Mouse (Mus musculus): ENCODE data around the gene Fcho1.
"Not testable (repeated sequence)": the region's sequence is repeated elsewhere in the genome, so short reads cannot be mapped to it uniquely, and the experiment has no call there.

Fcho1 gene

GRCm38 (mm10) chr8:71717096-71717495, 8.4 kb downstream of the Fcho1 start:
- DNase-seq = peak in 1 of 2 experiments; percentile 27

DNA sequence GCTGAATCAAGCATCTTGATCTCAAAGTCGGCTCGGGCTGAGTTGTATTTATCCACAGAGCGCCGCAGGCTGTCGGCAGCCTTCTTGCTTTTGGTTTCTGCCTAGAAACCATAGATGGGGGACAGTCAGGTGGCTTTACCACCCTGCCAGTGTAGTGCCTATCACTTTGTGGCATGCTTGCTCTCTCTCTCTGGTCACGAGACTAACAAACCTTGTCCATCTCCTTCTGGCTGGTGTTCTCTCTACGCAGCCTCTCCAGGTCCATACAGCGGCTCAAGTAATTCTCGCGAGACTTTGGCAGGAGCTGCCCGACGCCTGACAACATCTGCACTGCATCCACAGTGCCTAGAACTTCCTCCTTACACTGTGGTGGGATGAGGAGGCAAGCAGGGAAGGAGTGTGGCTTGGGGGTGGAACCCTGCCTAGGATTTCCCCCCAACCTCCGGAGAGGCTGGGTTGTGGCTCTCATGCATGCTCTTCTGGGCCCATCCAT, 8.9 kb downstream of the Fcho1 start:
- DNase-seq = no peak

GRCm38 (mm10) chr8:71715531-71715930, 10.0 kb downstream of the Fcho1 start:
- no peak for DNase-seq

DNA sequence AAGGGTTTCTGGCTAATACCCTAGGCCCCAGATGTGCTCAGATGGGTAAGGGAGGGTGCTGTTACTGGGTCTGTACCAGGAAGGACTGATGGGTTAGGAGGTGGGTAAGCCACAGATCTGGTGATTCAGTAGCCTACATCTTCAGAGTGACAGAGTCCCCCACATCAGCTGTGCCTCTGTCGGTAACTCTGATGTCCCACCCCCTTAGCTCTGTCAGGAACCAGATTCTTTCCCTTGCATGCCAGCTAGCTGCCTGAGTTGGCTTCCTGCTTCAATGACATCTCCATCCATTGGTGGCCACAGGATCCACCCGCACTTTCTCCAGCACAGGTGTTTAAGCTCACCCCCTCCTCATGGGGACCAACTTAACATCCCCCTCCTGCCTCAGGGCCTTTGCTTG, 13.9 kb downstream of the Fcho1 start:
- DNase-seq = no peak

DNA sequence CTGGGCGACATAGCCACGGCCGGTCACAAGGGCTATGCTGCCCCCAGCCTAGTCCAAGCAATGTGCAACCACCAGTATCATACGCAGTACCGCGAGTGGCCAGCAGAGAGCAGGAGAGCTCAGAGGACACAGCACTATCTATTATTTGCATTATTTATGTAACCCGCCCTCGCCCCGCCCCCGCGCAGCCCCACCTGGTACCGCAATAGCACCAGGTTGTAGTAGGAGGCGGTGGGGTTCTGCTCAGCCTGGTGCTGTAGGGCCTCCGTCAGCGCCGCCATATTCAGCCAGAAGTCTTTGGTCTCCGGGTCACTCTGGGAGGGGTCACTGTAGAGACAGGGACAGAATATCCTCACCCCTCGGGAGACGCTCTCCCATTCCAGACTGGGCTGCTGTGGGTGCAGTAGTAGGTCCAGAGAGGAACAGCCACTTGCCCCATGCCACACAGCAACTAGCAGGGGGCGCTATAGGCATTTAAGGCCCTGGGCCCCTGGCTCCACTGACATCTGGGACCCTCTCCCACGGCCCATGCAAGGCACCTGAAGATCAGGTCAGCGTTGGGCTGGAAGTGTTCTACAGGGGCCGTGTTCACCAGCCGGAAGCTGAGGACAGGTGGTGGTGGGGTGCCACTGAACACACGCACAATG, 15.6 kb downstream of the Fcho1 start:
- peak; percentile 96 to 98 for DNase-seq

DNA sequence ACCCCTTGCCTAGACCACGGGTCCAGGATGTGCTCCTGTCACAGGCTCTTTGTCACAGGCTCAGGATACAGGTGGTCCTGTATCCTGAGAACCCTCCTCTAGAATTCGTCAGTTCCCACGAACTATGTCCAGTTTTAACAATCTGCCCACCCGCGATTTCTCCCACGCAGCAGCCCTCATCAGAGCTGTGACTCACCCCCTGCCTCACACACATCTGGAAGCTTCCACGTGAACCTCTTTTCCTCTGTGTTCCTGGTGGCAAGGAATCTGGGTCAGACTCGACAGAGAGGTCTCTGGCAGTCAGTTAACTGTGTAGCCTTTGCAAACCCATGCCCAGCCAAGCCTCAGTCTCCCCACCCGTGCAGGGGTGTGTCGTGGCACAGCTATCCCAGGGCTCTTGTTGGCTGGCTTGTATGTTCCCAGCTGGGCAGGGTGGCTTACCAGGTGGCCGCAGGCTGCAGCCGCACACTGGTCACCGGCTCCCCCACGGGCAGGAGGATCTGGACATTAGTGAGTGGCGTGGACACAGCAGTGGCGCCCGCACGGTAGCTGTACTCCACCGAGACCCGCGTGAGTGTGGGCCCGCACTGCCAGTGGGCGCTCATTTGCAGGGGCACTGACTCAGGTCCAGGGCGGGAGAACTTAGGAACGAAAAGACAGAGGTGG, 16.2 kb downstream of the Fcho1 start:
- DNase-seq = peak in 1 of 2 experiments; percentile 41

DNA sequence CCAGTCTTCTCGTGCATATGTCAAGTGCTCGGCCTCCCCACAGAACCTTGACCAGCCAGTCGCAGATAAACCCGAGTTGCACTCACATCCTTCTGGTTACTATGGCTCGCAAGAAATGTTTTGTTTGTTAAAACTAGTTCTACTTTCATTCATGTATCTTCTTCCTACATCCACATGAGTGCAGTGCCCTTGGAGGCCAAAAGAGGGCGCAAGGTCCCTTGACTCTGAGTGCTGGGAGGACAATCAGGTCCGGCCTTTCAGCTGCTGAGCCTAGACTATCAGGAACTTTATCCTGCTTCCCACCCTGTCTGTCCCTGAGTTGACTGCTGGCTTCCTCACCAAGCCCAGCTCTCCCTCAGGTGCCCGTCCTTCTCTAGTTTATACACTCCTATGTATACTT, 17.6 kb downstream of the Fcho1 start:
- DNase-seq = peak; percentile 65 to 75

DNA sequence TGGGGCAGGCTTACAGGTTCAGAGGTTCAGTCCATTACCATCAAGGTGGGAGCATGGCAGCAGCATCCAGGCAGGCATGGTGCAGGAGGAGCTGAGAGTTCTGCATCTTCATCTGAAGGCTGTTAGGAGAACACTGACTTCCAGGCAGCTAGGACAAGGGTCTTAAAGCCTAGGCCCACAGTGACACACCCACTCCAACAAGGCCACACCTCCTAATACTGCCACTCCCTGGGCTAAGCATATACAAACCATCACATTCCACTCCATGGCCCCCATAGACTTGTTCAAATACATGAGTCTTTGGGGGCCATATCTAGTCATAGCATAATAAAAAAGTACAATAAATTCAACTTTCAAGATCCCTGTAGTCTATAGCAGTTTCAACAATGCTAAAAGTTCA, 22.1 kb downstream of the Fcho1 start:
- not testable (repeated sequence) for DNase-seq

GRCm38 (mm10) chr8:71702923-71703322, 22.6 kb downstream of the Fcho1 start:
- no peak for DNase-seq

- DNase-seq = peak in 1 of 2 experiments; percentile 2
These were observed 23.5 kb downstream of the Fcho1 start for GRCm38 (mm10) chr8:71702087-71702432.

- DNase-seq = peak in 1 of 2 experiments; percentile 12
These were observed 24.0 kb downstream of the Fcho1 start, which contains the start of gene B3gnt3 for GRCm38 (mm10) chr8:71701414-71702086. TSS of gene B3gnt3 (minus strand) at chr8:71701789.

GRCm38 (mm10) chr8:71700493-71701269, 24.8 kb downstream of the Fcho1 start:
- peak in 1 of 2 experiments; percentile 28 for DNase-seq

GRCm38 (mm10) chr8:71695456-71695855, 30.1 kb downstream of the Fcho1 start:
- DNase-seq = not testable (repeated sequence)

DNA sequence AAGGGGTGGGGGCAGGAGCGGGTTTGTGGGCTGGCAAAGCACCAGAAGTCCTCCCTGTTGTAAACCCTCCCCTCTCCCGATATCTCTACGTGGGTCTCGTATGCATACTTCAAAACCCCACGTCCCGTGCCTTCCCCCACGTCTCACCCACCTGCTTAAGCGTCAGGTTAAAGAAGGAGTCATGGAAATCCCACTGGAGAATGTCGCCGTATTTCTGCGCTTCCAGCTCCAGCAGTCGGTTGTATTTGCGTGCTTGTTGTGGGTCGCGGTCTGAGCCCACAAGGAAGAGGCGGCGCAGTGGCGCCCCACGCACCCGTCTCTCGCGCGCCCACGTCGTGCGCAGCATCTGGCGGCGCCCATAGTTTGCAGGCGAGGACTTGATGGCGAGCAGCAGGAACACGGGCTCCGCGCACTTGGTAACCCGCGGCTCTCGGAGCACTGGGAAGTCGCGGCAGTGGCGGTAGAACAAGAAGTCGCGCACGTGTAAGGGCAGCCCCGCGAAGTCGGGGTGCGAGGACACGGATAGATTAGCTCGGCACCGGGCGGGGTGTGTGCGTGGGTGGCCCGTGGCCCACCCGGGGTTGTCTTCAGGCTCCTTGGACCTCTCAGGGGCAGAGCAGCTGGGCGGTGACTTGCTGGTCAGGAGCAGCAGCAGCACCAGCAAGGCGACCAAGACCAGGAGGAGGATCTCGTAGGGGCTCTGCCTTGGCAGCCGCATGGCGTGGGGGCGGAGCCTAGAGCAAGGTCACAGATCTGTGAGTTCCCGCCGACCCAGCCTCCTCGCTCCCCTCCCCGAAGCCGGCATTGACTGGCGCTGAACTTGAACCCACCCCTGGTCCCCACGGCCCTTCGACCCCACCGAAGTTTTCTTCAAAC, 32.1 kb downstream of the Fcho1 start:
- peak; percentile 33 for DNase-seq

GRCm38 (mm10) chr8:71692509-71692908, 33.0 kb downstream of the Fcho1 start:
- peak in 1 of 2 experiments; percentile 6 for DNase-seq

DNA sequence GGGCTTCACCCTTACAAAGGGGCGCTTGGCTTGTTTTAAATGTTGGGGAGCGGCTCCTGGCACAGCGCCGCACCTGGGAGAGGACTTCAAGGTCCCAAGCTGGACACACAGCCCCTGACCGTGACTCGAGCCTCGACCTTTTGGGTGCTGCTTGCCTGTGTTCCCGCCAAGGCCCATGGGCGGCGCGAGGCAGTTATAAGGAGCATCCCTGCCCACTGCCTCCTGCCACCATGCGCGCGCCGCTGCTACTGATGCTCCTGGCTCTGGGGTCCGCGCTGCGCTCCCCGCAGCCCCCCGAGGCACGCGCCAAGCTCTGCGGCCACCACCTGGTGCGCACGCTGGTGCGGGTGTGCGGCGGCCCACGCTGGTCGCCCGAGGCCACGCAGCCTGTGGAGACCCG, 36.5 kb downstream of the Fcho1 start, which contains the start of gene Insl3:
Insl3 (plus strand) TSS at position 187 of the 400 bp plus-strand sequence.
- peak; percentile 11 to 25 for DNase-seq

DNA sequence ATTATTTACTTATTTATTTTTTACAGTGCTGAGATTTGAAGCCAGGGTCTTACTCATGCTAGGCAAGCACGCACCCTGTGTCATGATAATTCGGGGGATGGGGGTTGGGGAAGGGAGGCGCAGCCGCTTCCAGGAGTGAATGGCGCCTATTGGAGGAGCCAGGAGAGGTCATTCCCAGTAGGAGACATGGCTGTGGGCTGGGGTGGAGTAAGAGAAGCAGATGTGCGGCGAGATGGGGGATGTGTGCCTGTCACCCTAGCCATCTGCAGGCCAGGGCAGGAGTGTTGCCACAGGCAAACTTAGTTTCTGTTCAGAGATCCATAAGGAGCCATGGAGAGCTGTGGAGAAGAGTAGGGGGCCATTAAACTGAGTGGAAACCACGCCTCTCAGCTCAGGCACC, 37.9 kb downstream of the Fcho1 start:
- no peak for DNase-seq

DNA sequence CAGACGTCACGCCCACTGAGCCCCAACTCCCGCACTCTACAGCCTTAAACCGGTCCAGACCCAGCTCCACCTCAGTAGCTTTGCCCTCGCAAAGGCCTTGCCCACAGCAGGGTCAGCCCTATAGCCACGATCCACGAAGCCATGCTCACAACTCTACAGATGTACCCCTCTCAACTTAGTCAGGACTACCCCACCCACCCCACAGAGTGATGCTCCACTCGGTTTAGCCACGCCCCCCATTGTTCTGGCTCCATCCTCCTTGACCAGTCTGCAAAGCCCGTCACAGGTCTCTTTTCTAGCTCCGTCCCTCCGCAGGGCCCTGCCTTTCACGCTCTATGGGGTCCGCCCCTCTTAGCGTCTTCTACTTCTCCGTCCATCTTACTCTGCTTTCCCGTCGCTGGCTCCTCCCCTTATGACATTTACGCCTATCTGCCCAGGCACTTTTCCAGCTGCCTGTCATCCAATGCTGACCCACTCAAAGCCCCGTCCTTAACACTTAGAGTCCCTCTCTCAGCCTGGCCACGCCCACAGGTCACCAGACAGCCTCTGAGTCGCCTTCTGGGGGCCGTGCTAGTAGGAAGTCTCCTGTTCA, 39.3 kb downstream of the Fcho1 start:
- peak; percentile 34 to 38 for DNase-seq

GRCm38 (mm10) chr8:71685573-71685972, 39.9 kb downstream of the Fcho1 start:
- peak; percentile 33 for DNase-seq

DNA sequence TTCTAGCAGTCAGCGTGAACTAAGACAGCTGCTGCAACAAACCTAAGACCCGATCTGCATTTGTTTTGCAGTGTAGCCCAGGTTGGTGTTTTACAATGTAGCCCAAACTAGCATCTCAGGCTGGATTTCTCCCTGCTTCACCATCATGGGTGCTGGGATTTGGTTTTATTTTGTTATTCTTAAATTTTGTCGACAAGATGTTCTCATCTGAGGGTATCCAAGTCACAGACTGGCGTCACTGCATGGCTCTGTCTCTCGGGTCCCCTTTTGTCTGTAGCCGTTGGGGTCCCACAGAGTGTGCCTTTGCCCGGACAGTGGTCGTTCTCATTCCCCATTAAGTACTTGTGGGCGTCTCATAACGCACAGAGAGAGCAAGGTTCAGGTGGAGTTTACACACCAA, 40.8 kb downstream of the Fcho1 start:
- no peak for DNase-seq

- DNase-seq = peak; percentile 43 to 45
These were observed 42.7 kb downstream of the Fcho1 start for GRCm38 (mm10) chr8:71682832-71683231.

All from cerebellum, postnatal 10 days (tissue).